ENCODE assay signal across 12 mouse cellular contexts in the genomic region with DNA sequence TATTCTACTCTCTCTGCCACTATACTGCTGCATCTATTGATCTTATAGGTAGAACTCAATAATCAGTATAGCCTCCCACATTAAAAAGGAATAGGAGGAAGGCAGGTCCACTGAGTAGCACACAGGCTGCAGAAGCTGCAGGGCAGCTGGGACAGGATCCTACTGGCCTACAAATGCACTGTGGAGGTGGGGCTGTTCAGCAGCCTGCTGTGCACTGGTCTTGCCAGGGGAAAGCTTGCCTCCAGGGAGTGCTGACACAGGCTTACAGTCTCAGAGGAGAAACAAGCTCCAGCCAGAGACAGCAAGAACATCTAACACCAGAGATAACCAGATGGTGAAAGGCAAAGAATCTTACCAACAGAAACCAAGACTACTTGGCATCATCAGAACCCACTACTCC.
DNase-seq lines count a peak whose midpoint lies in the region; ATAC-seq and TF ChIP-seq lines count a peak whose summit lies in the region.
"Had no signal": no experiment of that assay in that cellular context is flagged by ENCODE, and none has a peak within 500 bp of the region (broad histone marks: within the 10 kb centered on the region; RNA-seq: fewer than 3 reads in every experiment).

No protein-coding gene starts in this region.

- no peak overlapping the region for H3K4me3 ChIP-seq in liver, postnatal 0 days (ENCODE audit: low read depth, low read length)
- H3K4me3 ChIP-seq: intestine, embryonic 15.5 days; limb, embryonic 12.5 days had no signal

- no peak overlapping the region for H3K9ac ChIP-seq in liver, postnatal 0 days (replicated peaks)
- H3K9ac ChIP-seq: intestine, embryonic 15.5 days; limb, embryonic 12.5 days had no signal

- H3K4me2 ChIP-seq in liver, postnatal 0 days (ENCODE audit: low read depth, low read length), result no peak overlapping the region
- H3K4me2 ChIP-seq: intestine, embryonic 15.5 days; limb, embryonic 12.5 days had no signal

- H3K36me3 ChIP-seq in liver, postnatal 0 days (replicated peaks; ENCODE audit: insufficient read depth, low read length), result no peaks in the 10 kb centered on the region
- H3K36me3 ChIP-seq: intestine, embryonic 15.5 days; limb, embryonic 12.5 days had no signal

- H3K27me3 ChIP-seq in liver, postnatal 0 days (ENCODE audit: insufficient read depth, low read length), result no peaks in the 10 kb centered on the region
- H3K27me3 ChIP-seq: intestine, embryonic 15.5 days; limb, embryonic 12.5 days; Patski had no signal

- intact Hi-C loops in heart, postnatal 10 days (cut with DNase I), result no loop called here

- ATAC-seq in liver, postnatal 0 days, result no peak
- ATAC-seq: intestine, embryonic 15.5 days; Patski had no signal

- TF ChIP-seq EP300 in liver, postnatal 0 days (IDR thresholded peaks at IDR 0.05; ENCODE audit: low read depth), result no peak

- no peaks in the 10 kb centered on the region for H3K4me1 ChIP-seq in liver, postnatal 0 days (ENCODE audit: insufficient read depth)
- H3K4me1 ChIP-seq: intestine, embryonic 15.5 days; limb, embryonic 12.5 days had no signal

- H3K27ac ChIP-seq in liver, postnatal 0 days (ENCODE audit: low read depth), result no peak overlapping the region
- H3K27ac ChIP-seq: intestine, embryonic 15.5 days; limb, embryonic 12.5 days had no signal

- peak; percentile 23 for DNase-seq in adrenal gland, adult 2 months
- DNase-seq in adrenal gland, adult 18-20 months (ENCODE audit: low spot score in 2 of 2), result no peak
- peak; percentile 42 for DNase-seq in gastrocnemius, adult 18-20 months (ENCODE audit: low spot score)
- DNase-seq in gastrocnemius, adult 8-10 months (ENCODE audit: low spot score in 2 of 2), result no peak
- peak; percentile 32 for DNase-seq in NIH3T3 (ENCODE audit: low read depth)
- DNase-seq in heart, postnatal 10 days, result peak; percentile 41 to 42
- DNase-seq in liver, postnatal 0 days, result no peak
- no peak for DNase-seq in urinary bladder, postnatal 4 days (ENCODE audit: low spot score in 2 of 2)
- DNase-seq: right cerebral cortex, adult 18-20 months had no signal

- no peak for TF ChIP-seq CTCF in liver, postnatal 0 days (IDR thresholded peaks at IDR 0.05; ENCODE audit: low read depth)

- no peaks in the 10 kb centered on the region for H3K9me3 ChIP-seq in liver, postnatal 0 days (ENCODE audit: low read length)
- H3K9me3 ChIP-seq: intestine, embryonic 15.5 days; limb, embryonic 12.5 days had no signal

Comparison
In these comparisons a context has a peak if more than half of its experiments do, and no peak if none do; other contexts are left out.
1. DNase-seq: peak in adrenal gland, adult 2 months (single experiment), gastrocnemius, adult 18-20 months (single experiment), NIH3T3 (single experiment) and heart, postnatal 10 days (2 of 2); none in adrenal gland, adult 18-20 months (0 of 2), gastrocnemius, adult 8-10 months (0 of 2), liver, postnatal 0 days (single experiment) and urinary bladder, postnatal 4 days (0 of 2).